ENCODE assay signal across 7 mouse cellular contexts in genomic region chr4:150568318-150569134, GRCm38 (mm10).
DNase-seq lines count a peak whose midpoint lies in the region; ATAC-seq and TF ChIP-seq lines count a peak whose summit lies in the region.

No protein-coding gene starts in this region.

- dilution Hi-C loops in CH12.LX (cut with MboI; ENCODE audit: extremely low pct_ligation_motif_present, extremely low pct_unique_long_range_greater_than_20kb, low sequenced_read_pairs): no loop called here

- H3K4me3 ChIP-seq in CH12.LX (replicated peaks in 1 of 3; ENCODE audit: low read depth in 2 of 3, low read length in 2 of 3, poor library complexity in 1 of 3): peak overlapping the region; percentile 34 to 79 (median 70)
- H3K4me3 ChIP-seq in limb, embryonic 12.5 days (replicated peaks): peak overlapping the region; percentile 82
- H3K4me3 ChIP-seq in midbrain, postnatal 0 days (ENCODE audit: low read depth, low read length): peak overlapping the region; percentile 70

- peak; percentile 18 to 36; a peak in 2 of 4 replicates for ATAC-seq in hematopoietic stem cell, adult 5-6 weeks (replicated peaks in 1 of 2; ENCODE audit: insufficient read depth in 1 of 2, low FRiP score in 2 of 2, low TSS enrichment in 1 of 2, low read depth in 1 of 2, poor library complexity in 2 of 2, severe bottlenecking in 2 of 2)
- no peak; the same call in 1 of the 2 replicates for ATAC-seq in limb, embryonic 12.5 days (ENCODE audit: insufficient number of reproducible peaks, insufficient read depth, low FRiP score, low TSS enrichment, low read depth)
- ATAC-seq in midbrain, postnatal 0 days (ENCODE audit: low FRiP score): peak; percentile 25; the same call in 1 of the 2 replicates

- peaks cover 24 to 69% of the 10 kb centered on the region in 2 experiments for H3K4me1 ChIP-seq in CH12.LX (ENCODE audit: control insufficient read depth in 1 of 2, insufficient read depth in 2 of 2)
- peaks cover 34% of the 10 kb centered on the region for H3K4me1 ChIP-seq in limb, embryonic 12.5 days (replicated peaks)
- H3K4me1 ChIP-seq in midbrain, postnatal 0 days (ENCODE audit: insufficient read depth, low read length): peaks cover 14% of the 10 kb centered on the region; the same call in 1 of the 2 replicates

- DNase-seq in CH12.LX (ENCODE audit: extremely low read depth) (peak; percentile 73), adipocyte (ENCODE audit: low spot score) (peak; percentile 35)
- no peak for DNase-seq in midbrain, postnatal 0 days (ENCODE audit: low spot score)
- DNase-seq in adrenal gland, adult 8-10 months: no peak
- DNase-seq in gastrocnemius, postnatal 25 days: no peak

- H3K27me3 ChIP-seq in CH12.LX (replicated peaks): no peaks in the 10 kb centered on the region
- H3K27me3 ChIP-seq in limb, embryonic 12.5 days: no peaks in the 10 kb centered on the region
- H3K27me3 ChIP-seq in midbrain, postnatal 0 days (ENCODE audit: insufficient read depth, low read length): no peaks in the 10 kb centered on the region

- H3K36me3 ChIP-seq in CH12.LX (replicated peaks in 1 of 2; ENCODE audit: control insufficient read depth in 1 of 2, insufficient read depth in 1 of 2, low read length in 1 of 2): peaks cover 4 to 24% of the 10 kb centered on the region in 2 experiments
- peaks cover 11% of the 10 kb centered on the region for H3K36me3 ChIP-seq in limb, embryonic 12.5 days
- H3K36me3 ChIP-seq in midbrain, postnatal 0 days (ENCODE audit: insufficient read depth, low read length): no peaks in the 10 kb centered on the region

- WGBS in limb, embryonic 12.5 days: 35% methylated on average over 9 of the region's 9 CpGs
- 37% methylated on average over 9 of the region's 9 CpGs for WGBS in midbrain, postnatal 0 days

- no peaks in the 10 kb centered on the region for H3K9me3 ChIP-seq in CH12.LX (replicated peaks; ENCODE audit: low read length)
- H3K9me3 ChIP-seq in limb, embryonic 12.5 days: no peaks in the 10 kb centered on the region
- no peaks in the 10 kb centered on the region for H3K9me3 ChIP-seq in midbrain, postnatal 0 days (ENCODE audit: low read length)

- H3K27ac ChIP-seq in CH12.LX (ENCODE audit: insufficient read depth, low read depth): peak overlapping the region; percentile 64; the same call in 1 of the 2 replicates
- peak overlapping the region; percentile 92 for H3K27ac ChIP-seq in limb, embryonic 12.5 days
- H3K27ac ChIP-seq in midbrain, postnatal 0 days (ENCODE audit: low read depth, low read length): peak overlapping the region; percentile 88

- H3K9ac ChIP-seq in CH12.LX (ENCODE audit: insufficient read depth, low read depth): peak overlapping the region; percentile 60; the same call in 1 of the 2 replicates
- H3K9ac ChIP-seq in limb, embryonic 12.5 days (replicated peaks): peak overlapping the region; percentile 93
- peak overlapping the region; percentile 82 for H3K9ac ChIP-seq in midbrain, postnatal 0 days (replicated peaks; ENCODE audit: low read length, poor library complexity, severe bottlenecking)

- TF ChIP-seq POLR2A in CH12.LX (IDR thresholded peaks at IDR 0.05; ENCODE audit: low read depth, low read length): peak; percentile 27; the same call in 1 of the 2 replicates

- in situ Hi-C loops in CH12.LX (cut with MboI; ENCODE audit: low pct_ligation_motif_present, low pct_unique_long_range_greater_than_20kb, low sequenced_read_pairs): no loop called here

- peak overlapping the region; percentile 66 for H3K4me2 ChIP-seq in CH12.LX (ENCODE audit: insufficient read depth, low read depth, poor library complexity, severe bottlenecking)
- peak overlapping the region; percentile 76 for H3K4me2 ChIP-seq in limb, embryonic 12.5 days
- peak overlapping the region; percentile 92 for H3K4me2 ChIP-seq in midbrain, postnatal 0 days (ENCODE audit: low read depth, low read length, poor library complexity, severe bottlenecking)

- TF ChIP-seq CTCF in CH12.LX (conservative IDR thresholded peaks at IDR 0.05 in 1 of 2, IDR thresholded peaks at IDR 0.05 in 1 of 2; ENCODE audit: low read depth in 2 of 2, low read length in 2 of 2): no peak
- TF ChIP-seq CTCF in midbrain, postnatal 0 days (IDR thresholded peaks at IDR 0.05): no peak

- no peak for TF ChIP-seq EP300 in CH12.LX (IDR thresholded peaks at IDR 0.05; ENCODE audit: low read length)

- no peak for TF ChIP-seq RAD21 in CH12.LX (IDR thresholded peaks at IDR 0.05; ENCODE audit: low read depth, low read length)

- H3K79me2 ChIP-seq in CH12.LX (replicated peaks; ENCODE audit: control insufficient read depth, extremely low read depth, insufficient read depth, poor library complexity, severe bottlenecking): no peaks in the 10 kb centered on the region; the same call in 1 of the 2 replicates

TF ChIP-seq in CH12.LX, 34 proteins besides CTCF, POLR2A, EP300 and RAD21:
- TF ChIP-seq NRF1 (IDR thresholded peaks at IDR 0.05; ENCODE audit: low read depth, low read length) (no peak), JUND (conservative IDR thresholded peaks at IDR 0.05; ENCODE audit: low read depth, low read length) (no peak), NELFE (IDR thresholded peaks at IDR 0.05; ENCODE audit: low read depth, low read length) (peak; percentile 54; the same call in 1 of the 2 replicates), ZC3H11A (IDR thresholded peaks at IDR 0.05; ENCODE audit: low read depth, low read length) (no peak), ELF1 (IDR thresholded peaks at IDR 0.05; ENCODE audit: low read depth, low read length) (peak; percentile 24; the same call in 1 of the 2 replicates), USF2 (conservative IDR thresholded peaks at IDR 0.05; ENCODE audit: low read depth, low read length) (no peak), USF1 (IDR thresholded peaks at IDR 0.05; ENCODE audit: low read depth, low read length) (no peak), TBP (conservative IDR thresholded peaks at IDR 0.05; ENCODE audit: low read depth, low read length) (0 out of 2 replicates have a peak, but pooled peaks have one; percentile 21), GABPA (IDR thresholded peaks at IDR 0.05; ENCODE audit: insufficient replicate concordance, low read depth, low read length) (no peak), RCOR1 (conservative IDR thresholded peaks at IDR 0.05; ENCODE audit: low read depth, low read length) (no peak), POLR2AphosphoS2 (IDR thresholded peaks at IDR 0.05; ENCODE audit: low read depth, low read length) (no peak), MAZ (IDR thresholded peaks at IDR 0.05; ENCODE audit: low read depth, low read length) (no peak), E2F4 (IDR thresholded peaks at IDR 0.05; ENCODE audit: insufficient replicate concordance, low read depth, low read length) (no peak)

Comparison
In these comparisons a context has a peak if more than half of its experiments do, and no peak if none do; other contexts are left out.
1. DNase-seq: peak in CH12.LX (single experiment) and adipocyte (single experiment); none in midbrain, postnatal 0 days (single experiment), adrenal gland, adult 8-10 months (single experiment) and gastrocnemius, postnatal 25 days (single experiment).
2. Peak in every context shown above with its lines, with median percentiles within 50 percentile points of each other: H3K27ac ChIP-seq, H3K4me2 ChIP-seq, H3K4me3 ChIP-seq and H3K9ac ChIP-seq.